Mouse (Mus musculus): Measurements from ENCODE around the gene Sept9.
A peak's percentile ranks its signal among the peaks of the same experiment; 100 is the strongest.

Gene Sept9

GRCm38 (mm10) chr11:117176304-117176703, 23.2 kb upstream of the Sept9 start:
- DNase-seq (ENCODE audit: low spot score): no peak

GRCm38 (mm10) chr11:117176900-117177299, 22.6 kb upstream of the Sept9 start:
- no peak for DNase-seq (ENCODE audit: low spot score)

- peak; percentile 82 for DNase-seq (ENCODE audit: low spot score)
Measured at GRCm38 (mm10) chr11:117177303-117177979, 22.0 kb upstream of the Sept9 start.

GRCm38 (mm10) chr11:117179902-117180301, 19.6 kb upstream of the Sept9 start:
- DNase-seq (ENCODE audit: low spot score): no peak

GRCm38 (mm10) chr11:117182808-117183207, 16.7 kb upstream of the Sept9 start:
- no peak for DNase-seq (ENCODE audit: low spot score)

GRCm38 (mm10) chr11:117183299-117183698, 16.2 kb upstream of the Sept9 start:
- no peak for DNase-seq (ENCODE audit: low spot score)

- DNase-seq (ENCODE audit: low spot score): no peak
Measured at GRCm38 (mm10) chr11:117183841-117184240, 15.6 kb upstream of the Sept9 start.

- DNase-seq (ENCODE audit: low spot score): no peak
Measured at GRCm38 (mm10) chr11:117185076-117185933, 14.2 kb upstream of the Sept9 start.

GRCm38 (mm10) chr11:117191524-117191923, 7.9 kb upstream of the Sept9 start:
- no peak for DNase-seq (ENCODE audit: low spot score)

GRCm38 (mm10) chr11:117194475-117194937, 5.0 kb upstream of the Sept9 start:
- DNase-seq (ENCODE audit: low spot score): no peak

GRCm38 (mm10) chr11:117195616-117196015, 3.8 kb upstream of the Sept9 start:
- DNase-seq (ENCODE audit: low spot score): no peak

- DNase-seq (ENCODE audit: low spot score): no peak
Measured at GRCm38 (mm10) chr11:117196681-117197080, 2.8 kb upstream of the Sept9 start.

GRCm38 (mm10) chr11:117198122-117198521, 1.3 kb upstream of the Sept9 start:
- no peak for DNase-seq (ENCODE audit: low spot score)

GRCm38 (mm10) chr11:117201846-117202245, 2.4 kb downstream of the Sept9 start:
- DNase-seq (ENCODE audit: low spot score): no peak

- DNase-seq (ENCODE audit: low spot score): no peak
Measured at GRCm38 (mm10) chr11:117204606-117205005, 5.1 kb downstream of the Sept9 start.

- no peak for DNase-seq (ENCODE audit: low spot score)
Measured at GRCm38 (mm10) chr11:117205042-117205441, 5.6 kb downstream of the Sept9 start.

- DNase-seq (ENCODE audit: low spot score): no peak
Measured at GRCm38 (mm10) chr11:117205447-117205846, 6.0 kb downstream of the Sept9 start.

- DNase-seq (ENCODE audit: low spot score): no peak
Measured at GRCm38 (mm10) chr11:117207436-117207835, 8.0 kb downstream of the Sept9 start.

GRCm38 (mm10) chr11:117208151-117208673, 8.8 kb downstream of the Sept9 start:
- DNase-seq (ENCODE audit: low spot score): no peak

GRCm38 (mm10) chr11:117216713-117217112, 17.3 kb downstream of the Sept9 start:
- DNase-seq (ENCODE audit: low spot score): no peak

- DNase-seq (ENCODE audit: low spot score): no peak
Measured at GRCm38 (mm10) chr11:117218070-117218469, 18.6 kb downstream of the Sept9 start.

GRCm38 (mm10) chr11:117218498-117218897, 19.0 kb downstream of the Sept9 start:
- no peak for DNase-seq (ENCODE audit: low spot score)

- no peak for DNase-seq (ENCODE audit: low spot score)
Measured at GRCm38 (mm10) chr11:117220777-117221176, 21.3 kb downstream of the Sept9 start.

All from urinary bladder, postnatal 10 days (tissue).